Mouse (Mus musculus) CH12.LX (cell line): Measurements from ENCODE around the gene Tm4sf1.

Experiments
- CHD2 ChIP-seq: IDR thresholded peaks from 2 replicates; pipeline ENCODE4 v1.6.1; 2011; ENCODE audit warnings: low read length, improper control_type of control experiment
- CTCF ChIP-seq, 2 experiments: IDR thresholded peaks in 1 of 2; conservative IDR thresholded peaks in 1 of 2; 2 replicates each; pipeline ENCODE4 v1.5.1; 2011 to 2012; ENCODE audit warnings: low read depth in 2 of 2, low read length in 2 of 2, improper control_type of control experiment in 1 of 2, inconsistent platforms in 1 of 2, mild to moderate bottlenecking in 1 of 2, moderate library complexity in 1 of 2
- ELF1 ChIP-seq: IDR thresholded peaks from 2 replicates; pipeline ENCODE4 v1.6.1; 2014; ENCODE audit warnings: low read depth, mild to moderate bottlenecking, inconsistent platforms, low read length, improper control_type of control experiment
- HCFC1 ChIP-seq: IDR thresholded peaks from 2 replicates; pipeline ENCODE4 v1.6.1; 2012; ENCODE audit warnings: low read depth, mild to moderate bottlenecking, inconsistent platforms, low read length, improper control_type of control experiment
- IRF4 ChIP-seq: IDR thresholded peaks from 2 replicates; pipeline ENCODE4 v1.6.1; 2014; ENCODE audit warnings: low read depth, mild to moderate bottlenecking, inconsistent platforms, low read length, improper control_type of control experiment
- MAX ChIP-seq: IDR thresholded peaks from 2 replicates; pipeline ENCODE4 v1.6.1; 2011; ENCODE audit warnings: low read length, improper control_type of control experiment
- MXI1 ChIP-seq: IDR thresholded peaks from 2 replicates; pipeline ENCODE4 v1.6.1; 2011; ENCODE audit warnings: mild to moderate bottlenecking, low read depth, low read length, improper control_type of control experiment
- MYC ChIP-seq: IDR thresholded peaks from 2 replicates; pipeline ENCODE4 v1.6.1; 2011; ENCODE audit warnings: low read depth, mild to moderate bottlenecking, improper control_type of control experiment, low read length
- POLR2A ChIP-seq: IDR thresholded peaks from 2 replicates; pipeline ENCODE4 v1.6.1; 2011; ENCODE audit warnings: low read depth, mild to moderate bottlenecking, improper control_type of control experiment, low read length
- USF1 ChIP-seq: IDR thresholded peaks from 2 replicates; pipeline ENCODE4 v1.6.1; 2014; ENCODE audit warnings: low read depth, mild to moderate bottlenecking, inconsistent platforms, low read length, improper control_type of control experiment
- ZMIZ1 ChIP-seq: IDR thresholded peaks from 2 replicates; pipeline ENCODE4 v1.6.1; 2012; ENCODE audit warnings: low read depth, mild to moderate bottlenecking, inconsistent platforms, low read length, improper control_type of control experiment
- ZNF384 ChIP-seq: IDR thresholded peaks from 2 replicates; pipeline ENCODE4 v1.6.1; 2012; ENCODE audit warnings: low read depth, low read length, improper control_type of control experiment, inconsistent platforms

GRCm38 (mm10) chr3:57278225-57278624 lies 23.6 kb downstream of the Tm4sf1 start:
- TF ChIP-seq USF1 (no peak), CTCF (conservative IDR thresholded peaks at IDR 0.05 in 1 of 2, IDR thresholded peaks at IDR 0.05 in 1 of 2; ENCODE audit: low read depth in 2 of 2, low read length in 2 of 2) (no peak), MAX (no peak), MYC (no peak), ZNF384 (no peak), HCFC1 (no peak), CHD2 (no peak), ZMIZ1 (no peak), POLR2A (no peak), IRF4 (no peak), ELF1 (no peak), MXI1 (no peak)
